Mouse (Mus musculus): ENCODE results near the gene Zfyve1.

Gene Zfyve1

GRCm38 (mm10) chr12:83580283-83580682 lies 16.7 kb downstream of the Zfyve1 start:
- DNase-seq (ENCODE audit: low spot score), result no peak

- DNase-seq (ENCODE audit: low spot score), result peak; percentile 65
Observed at GRCm38 (mm10) chr12:83578896-83579569, 18.0 kb downstream of the Zfyve1 start.

DNA sequence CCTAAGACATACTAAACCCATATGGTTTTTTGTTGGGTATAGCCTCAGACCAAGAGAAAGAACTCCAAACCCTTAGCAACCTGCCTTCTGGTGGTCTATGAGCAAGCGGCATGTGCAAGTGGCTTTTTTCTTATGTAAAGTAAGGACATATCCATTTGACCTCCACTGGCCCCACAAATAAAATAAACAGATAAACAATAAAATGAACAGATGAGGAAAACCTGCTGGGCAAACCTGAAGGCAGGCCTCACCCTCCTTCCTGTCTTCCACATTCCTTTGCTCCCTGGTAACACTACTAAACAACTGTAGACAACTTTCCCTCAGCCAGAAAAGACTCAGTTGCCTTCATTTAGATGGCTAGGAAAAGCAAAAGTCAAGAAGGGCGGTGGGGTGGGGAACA lies 18.7 kb downstream of the Zfyve1 start:
- DNase-seq (ENCODE audit: low spot score), result no peak

DNA sequence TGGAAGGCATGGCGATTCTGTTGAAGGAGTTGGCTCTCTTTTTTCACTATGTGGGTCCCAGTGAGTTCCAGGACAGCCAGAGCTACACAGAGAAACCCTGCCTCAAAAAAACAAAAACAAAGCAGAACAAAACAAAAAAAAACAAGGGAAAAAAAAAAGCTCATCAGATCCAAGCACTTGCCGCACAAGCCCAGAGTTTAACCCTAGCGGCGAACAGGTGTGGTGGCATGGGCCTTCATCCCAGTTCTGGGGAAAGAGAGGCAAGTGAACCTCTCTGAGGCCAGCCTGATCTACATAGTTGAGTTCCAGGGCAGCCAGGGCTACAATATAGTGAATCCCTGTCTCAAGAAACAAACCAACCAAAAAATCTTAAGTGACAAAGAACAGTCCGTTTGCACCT lies 19.6 kb downstream of the Zfyve1 start:
- DNase-seq (ENCODE audit: low spot score), result no peak

- no peak for DNase-seq (ENCODE audit: low spot score)
Observed at GRCm38 (mm10) chr12:83572717-83573116, 24.3 kb downstream of the Zfyve1 start.

DNA sequence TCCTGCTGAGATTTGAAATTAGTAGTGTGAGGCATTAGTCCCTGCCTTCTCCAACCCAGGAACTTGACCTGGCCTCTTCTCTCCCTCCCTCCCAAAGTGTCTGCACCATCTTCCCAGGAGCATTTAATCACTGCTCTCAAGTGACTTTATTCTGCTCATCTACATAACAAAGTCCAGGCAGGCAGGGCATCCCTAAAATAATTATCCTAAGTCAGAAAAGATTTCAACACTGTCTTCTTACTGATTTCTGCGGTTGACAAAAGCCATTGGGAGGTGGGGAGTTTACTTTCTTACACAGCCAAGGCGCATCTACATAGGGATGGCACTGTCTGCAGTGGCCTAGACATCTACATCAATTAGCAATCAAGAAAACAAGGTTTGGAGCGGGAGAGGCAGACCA lies 27.2 kb downstream of the Zfyve1 start:
- DNase-seq (ENCODE audit: low spot score), result no peak

GRCm38 (mm10) chr12:83562589-83562988 lies 34.4 kb downstream of the Zfyve1 start:
- no peak for DNase-seq (ENCODE audit: low spot score)

GRCm38 (mm10) chr12:83560189-83560588 lies 36.8 kb downstream of the Zfyve1 start:
- no peak for DNase-seq (ENCODE audit: low spot score)

GRCm38 (mm10) chr12:83558496-83558895 lies 38.5 kb downstream of the Zfyve1 start:
- no peak for DNase-seq (ENCODE audit: low spot score)

GRCm38 (mm10) chr12:83555605-83556004 lies 41.4 kb downstream of the Zfyve1 start:
- DNase-seq (ENCODE audit: low spot score), result no peak

GRCm38 (mm10) chr12:83553816-83554215 lies 43.2 kb downstream of the Zfyve1 start:
- no peak for DNase-seq (ENCODE audit: low spot score)

- no peak for DNase-seq (ENCODE audit: low spot score)
Observed at GRCm38 (mm10) chr12:83551305-83551704, 45.7 kb downstream of the Zfyve1 start.

GRCm38 (mm10) chr12:83544791-83545190 lies 52.2 kb downstream of the Zfyve1 start:
- DNase-seq (ENCODE audit: low spot score), result no peak

- no peak for DNase-seq (ENCODE audit: low spot score)
Observed at GRCm38 (mm10) chr12:83543997-83544396, 53.0 kb downstream of the Zfyve1 start.

GRCm38 (mm10) chr12:83536039-83536438 lies 61.0 kb downstream of the Zfyve1 start:
- DNase-seq (ENCODE audit: low spot score), result no peak

- DNase-seq (ENCODE audit: low spot score), result no peak
Observed at GRCm38 (mm10) chr12:83535428-83535827, 61.6 kb downstream of the Zfyve1 start.

DNA sequence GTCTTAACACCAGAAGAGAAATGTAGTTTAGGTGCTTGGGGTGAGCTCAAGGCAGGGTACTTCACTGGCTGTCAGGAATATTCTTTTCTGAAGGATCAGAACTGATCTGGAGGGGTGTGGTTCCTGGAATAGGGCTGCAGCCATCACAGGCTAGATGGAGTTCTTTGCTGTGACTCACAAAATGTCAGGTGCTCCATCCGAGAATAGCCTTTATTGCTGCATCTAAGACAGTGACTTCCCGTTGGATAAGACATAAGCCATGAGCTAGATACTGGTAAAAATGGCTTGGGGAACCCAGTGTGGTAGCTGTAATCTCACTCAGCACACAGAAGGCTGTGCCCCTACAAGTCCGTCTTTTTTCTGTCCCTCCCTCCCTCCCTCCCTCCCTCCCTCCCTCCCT lies 62.8 kb downstream of the Zfyve1 start:
- DNase-seq (ENCODE audit: low spot score), result no peak

- DNase-seq (ENCODE audit: low spot score), result no peak
Observed at GRCm38 (mm10) chr12:83532966-83533365, 64.1 kb downstream of the Zfyve1 start.

- no peak for DNase-seq (ENCODE audit: low spot score)
Observed at GRCm38 (mm10) chr12:83531992-83532391, 65.0 kb downstream of the Zfyve1 start.

GRCm38 (mm10) chr12:83528665-83529064 lies 68.4 kb downstream of the Zfyve1 start:
- no peak for DNase-seq (ENCODE audit: low spot score)

DNA sequence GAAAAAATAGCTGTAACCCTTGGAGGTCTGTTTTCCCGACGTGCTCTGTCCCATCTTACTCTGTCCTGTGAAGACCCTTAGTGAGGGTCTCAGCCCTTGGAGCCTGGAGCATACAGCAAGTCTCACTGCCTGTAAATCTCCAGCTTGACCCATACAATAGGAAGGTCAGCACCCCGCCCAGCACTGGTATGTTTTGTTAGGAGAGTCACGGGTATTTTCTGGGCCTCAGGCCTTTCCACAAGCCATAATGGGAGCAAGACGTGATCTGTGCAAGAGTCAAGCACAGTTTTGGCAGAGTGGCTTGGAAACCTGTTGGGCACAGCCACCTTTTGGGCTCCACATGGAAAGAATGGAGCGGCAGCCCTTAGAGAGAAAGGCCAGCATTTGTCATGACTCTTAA lies 69.2 kb downstream of the Zfyve1 start:
- no peak for DNase-seq (ENCODE audit: low spot score)

- DNase-seq (ENCODE audit: low spot score), result peak; percentile 56
Observed at GRCm38 (mm10) chr12:83525822-83526544, 71.0 kb downstream of the Zfyve1 start.

GRCm38 (mm10) chr12:83524329-83524728 lies 72.7 kb downstream of the Zfyve1 start:
- no peak for DNase-seq (ENCODE audit: low spot score)

GRCm38 (mm10) chr12:83523892-83524291 lies 73.1 kb downstream of the Zfyve1 start:
- peak; percentile 34 for DNase-seq (ENCODE audit: low spot score)
